Mouse (Mus musculus): Measurements from ENCODE around the gene Oaz3. TPM values are rescaled to one million over a fixed set of nuclear protein-coding genes. Genes with fewer than 3 reads are reported as not detected.

Gene Oaz3
- polyA plus RNA-seq, 1 experiment, result 0.08 TPM

GRCm38 (mm10) chr3:94441182-94441581 lies 2.5 kb downstream of the Oaz3 start:
- H3K27me3 ChIP-seq (ENCODE audit: control insufficient read depth, insufficient read depth, insufficient read length), result no peaks in the 10 kb centered on the region
- H3K79me3 ChIP-seq (ENCODE audit: low read depth), result peaks cover 15% of the 10 kb centered on the region
- peaks cover 25% of the 10 kb centered on the region for H3K79me2 ChIP-seq (ENCODE audit: control insufficient read depth, insufficient read depth)
- H3K4me3 ChIP-seq (ENCODE audit: insufficient read depth, poor library complexity, severe bottlenecking), result no peak overlapping the region
- H3K36me3 ChIP-seq (ENCODE audit: control insufficient read depth, insufficient read depth), result peaks cover 14% of the 10 kb centered on the region
- TF ChIP-seq MYOD1 (IDR thresholded peaks at IDR 0.05; ENCODE audit: control insufficient read depth, insufficient read length, low read depth) (no peak), CTCF (IDR thresholded peaks at IDR 0.05; ENCODE audit: control insufficient read depth, insufficient read depth, insufficient read length) (no peak), CEBPB (IDR thresholded peaks at IDR 0.05; ENCODE audit: low read depth) (no peak)
- no peak overlapping the region for H3ac ChIP-seq (ENCODE audit: control insufficient read depth, insufficient read length, low read depth)

DNA sequence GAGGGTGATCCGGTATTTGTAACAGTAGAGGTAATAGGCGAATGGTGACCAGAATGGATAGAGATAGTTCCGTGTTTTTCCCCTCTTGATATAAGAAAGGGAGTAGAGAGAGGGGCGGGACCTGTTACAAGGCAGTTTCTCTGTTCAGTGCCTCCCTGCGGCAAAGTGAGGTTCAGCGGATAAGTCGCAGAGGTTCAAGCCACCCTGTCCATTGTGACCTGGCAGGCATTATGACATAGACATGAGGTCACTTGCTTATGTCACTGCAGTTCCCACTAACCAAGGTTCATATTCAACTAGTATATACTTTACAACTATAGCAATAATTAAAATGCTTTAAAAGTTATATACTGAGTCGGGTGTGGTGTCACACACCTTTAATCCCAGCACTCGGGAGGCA lies 7.3 kb downstream of the Oaz3 start:
- H3K27me3 ChIP-seq (ENCODE audit: control insufficient read depth, insufficient read depth, insufficient read length), result no peaks in the 10 kb centered on the region
- no peaks in the 10 kb centered on the region for H3K36me3 ChIP-seq (ENCODE audit: control insufficient read depth, insufficient read depth)
- H3ac ChIP-seq (ENCODE audit: control insufficient read depth, insufficient read length, low read depth), result no peak overlapping the region
- H3K79me3 ChIP-seq (ENCODE audit: low read depth), result no peaks in the 10 kb centered on the region
- no peak for TF ChIP-seq MYOG (IDR thresholded peaks at IDR 0.05; ENCODE audit: control insufficient read depth, extremely low read depth, insufficient read length)
- TF ChIP-seq MYOD1 (IDR thresholded peaks at IDR 0.05; ENCODE audit: control insufficient read depth, insufficient read length, low read depth), result no peak
- TF ChIP-seq CTCF (IDR thresholded peaks at IDR 0.05; ENCODE audit: control insufficient read depth, insufficient read depth, insufficient read length), result no peak
- no peak for TF ChIP-seq CEBPB (IDR thresholded peaks at IDR 0.05; ENCODE audit: low read depth)
- no peak for TF ChIP-seq USF1 (IDR thresholded peaks at IDR 0.05; ENCODE audit: low read depth)
- TF ChIP-seq MAX (IDR thresholded peaks at IDR 0.05), result no peak
- TF ChIP-seq FOSL1 (IDR thresholded peaks at IDR 0.05; ENCODE audit: insufficient read depth, low read length, poor library complexity, severe bottlenecking), result no peak
- no peaks in the 10 kb centered on the region for H3K79me2 ChIP-seq (ENCODE audit: control insufficient read depth, insufficient read depth)
- no peak overlapping the region for H3K4me3 ChIP-seq (ENCODE audit: insufficient read depth, poor library complexity, severe bottlenecking)

GRCm38 (mm10) chr3:94434305-94434704 lies 9.4 kb downstream of the Oaz3 start:
- Histone ChIP-seq H3K27me3 (ENCODE audit: control insufficient read depth, insufficient read depth, insufficient read length) (no peaks in the 10 kb centered on the region), H3K36me3 (ENCODE audit: control insufficient read depth, insufficient read depth) (no peaks in the 10 kb centered on the region), H3K79me3 (ENCODE audit: low read depth) (no peaks in the 10 kb centered on the region), H3K79me2 (ENCODE audit: control insufficient read depth, insufficient read depth) (no peaks in the 10 kb centered on the region), H3ac (ENCODE audit: control insufficient read depth, insufficient read length, low read depth) (no peak overlapping the region), H3K4me3 (ENCODE audit: insufficient read depth, poor library complexity, severe bottlenecking) (no peak overlapping the region)
- TF ChIP-seq MYOG (IDR thresholded peaks at IDR 0.05; ENCODE audit: control insufficient read depth, extremely low read depth, insufficient read length) (no peak), CEBPB (IDR thresholded peaks at IDR 0.05; ENCODE audit: low read depth) (no peak), CTCF (IDR thresholded peaks at IDR 0.05; ENCODE audit: control insufficient read depth, insufficient read depth, insufficient read length) (no peak), USF1 (IDR thresholded peaks at IDR 0.05; ENCODE audit: low read depth) (no peak), FOSL1 (IDR thresholded peaks at IDR 0.05; ENCODE audit: insufficient read depth, low read length, poor library complexity, severe bottlenecking) (no peak), MAX (IDR thresholded peaks at IDR 0.05) (no peak), MYOD1 (IDR thresholded peaks at IDR 0.05; ENCODE audit: control insufficient read depth, insufficient read length, low read depth) (no peak)

DNA sequence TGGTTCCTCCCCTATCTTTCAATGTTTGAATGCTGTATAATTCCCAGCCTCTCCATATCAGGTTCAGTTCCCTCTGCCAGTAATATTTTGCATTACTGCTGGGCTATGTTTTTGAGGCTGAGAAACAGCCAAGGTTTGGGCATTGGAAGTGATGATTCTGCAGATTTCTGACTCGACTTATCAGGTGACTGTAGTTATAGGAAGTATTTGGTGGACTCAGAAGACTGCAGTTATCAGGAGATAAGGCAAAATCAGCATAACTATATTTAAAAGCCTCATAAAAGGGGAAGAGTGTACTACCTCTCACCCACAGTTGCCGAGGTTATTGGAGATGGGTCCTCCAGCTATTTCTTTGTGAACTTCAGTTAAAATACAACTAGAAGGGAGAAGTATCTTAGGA lies 12.7 kb downstream of the Oaz3 start:
- Histone ChIP-seq H3K27me3 (ENCODE audit: control insufficient read depth, insufficient read depth, insufficient read length) (no peaks in the 10 kb centered on the region), H3K79me3 (ENCODE audit: low read depth) (no peaks in the 10 kb centered on the region), H3ac (ENCODE audit: control insufficient read depth, insufficient read length, low read depth) (no peak overlapping the region), H3K4me3 (ENCODE audit: insufficient read depth, poor library complexity, severe bottlenecking) (no peak overlapping the region), H3K79me2 (ENCODE audit: control insufficient read depth, insufficient read depth) (no peaks in the 10 kb centered on the region), H3K36me3 (ENCODE audit: control insufficient read depth, insufficient read depth) (no peaks in the 10 kb centered on the region)
- no peak for TF ChIP-seq MYOD1 (IDR thresholded peaks at IDR 0.05; ENCODE audit: control insufficient read depth, insufficient read length, low read depth)
- no peak for TF ChIP-seq MYOG (IDR thresholded peaks at IDR 0.05; ENCODE audit: control insufficient read depth, extremely low read depth, insufficient read length)
- no peak for TF ChIP-seq FOSL1 (IDR thresholded peaks at IDR 0.05; ENCODE audit: insufficient read depth, low read length, poor library complexity, severe bottlenecking)
- no peak for TF ChIP-seq MAX (IDR thresholded peaks at IDR 0.05)
- no peak for TF ChIP-seq USF1 (IDR thresholded peaks at IDR 0.05; ENCODE audit: low read depth)

DNA sequence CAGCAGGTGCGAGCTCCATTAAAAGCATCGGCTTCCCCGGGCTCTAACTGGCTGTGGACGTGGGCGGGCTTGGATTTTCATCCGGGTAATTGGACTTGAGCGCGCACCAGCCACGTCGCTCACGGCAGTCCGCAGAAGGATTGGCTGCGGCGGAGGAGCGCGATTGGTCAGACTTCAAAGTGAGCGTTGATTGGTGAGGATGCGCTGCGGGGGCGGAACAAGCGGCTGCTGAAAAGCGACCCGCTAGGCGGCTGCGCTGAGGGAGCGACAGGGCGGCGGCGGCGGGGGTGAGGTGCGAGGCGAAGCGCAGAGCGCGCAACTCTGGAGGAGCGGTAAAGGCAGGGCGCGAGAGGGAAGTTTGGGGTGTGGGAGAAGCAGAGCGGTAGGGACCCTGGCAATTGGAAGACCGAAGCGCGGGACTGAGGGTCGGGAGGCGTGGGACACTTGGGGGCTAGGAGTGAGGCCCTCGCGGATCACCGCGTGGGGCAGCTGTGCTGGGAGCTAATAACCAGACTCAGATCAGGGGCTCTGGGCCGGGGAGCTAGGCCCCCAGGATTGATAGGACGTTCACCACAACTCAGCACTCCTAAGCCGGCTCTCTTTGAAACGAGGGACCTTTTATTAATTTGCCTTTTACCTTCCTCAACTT lies 30.6 kb downstream of the Oaz3 start, which contains the start of gene Tdrkh:
Tdrkh (plus strand) TSS at position 243 of the 649 bp plus-strand sequence.
- H3K36me3 ChIP-seq (ENCODE audit: control insufficient read depth, insufficient read depth), result no peaks in the 10 kb centered on the region
- TF ChIP-seq CEBPB (IDR thresholded peaks at IDR 0.05; ENCODE audit: low read depth) (no peak), MAX (IDR thresholded peaks at IDR 0.05) (peak; percentile 69)
- peaks cover 10% of the 10 kb centered on the region for H3K27me3 ChIP-seq (ENCODE audit: control insufficient read depth, insufficient read depth, insufficient read length)
- H3K79me3 ChIP-seq (ENCODE audit: low read depth), result no peaks in the 10 kb centered on the region
- H3K79me2 ChIP-seq (ENCODE audit: control insufficient read depth, insufficient read depth), result no peaks in the 10 kb centered on the region
- H3ac ChIP-seq (ENCODE audit: control insufficient read depth, insufficient read length, low read depth), result peak within 1 kb of the TSS; percentile 59
- H3K4me3 ChIP-seq (ENCODE audit: insufficient read depth, poor library complexity, severe bottlenecking), result peak within 1 kb of the TSS; percentile 6

DNA sequence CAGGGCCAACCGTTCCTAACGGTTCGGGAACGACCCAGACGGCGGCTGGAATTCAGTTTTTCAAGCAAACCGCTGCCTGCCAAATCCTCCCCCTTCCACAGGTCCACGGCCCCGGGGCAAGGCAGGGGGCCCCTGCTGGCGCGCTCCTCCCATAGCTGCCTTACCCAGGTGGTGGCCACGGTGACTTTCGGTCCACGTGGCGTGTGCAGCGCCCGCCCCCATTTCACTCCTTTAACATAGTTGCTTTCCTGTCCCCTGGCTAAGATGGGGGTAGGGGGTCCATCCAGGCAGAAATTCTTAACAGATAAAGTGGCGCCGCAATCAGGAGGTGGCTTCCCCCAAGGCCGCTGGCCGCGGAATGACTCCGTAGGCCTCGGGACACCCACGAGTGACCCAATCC lies 31.2 kb downstream of the Oaz3 start:
- no peaks in the 10 kb centered on the region for H3K79me2 ChIP-seq (ENCODE audit: control insufficient read depth, insufficient read depth)
- TF ChIP-seq CTCF (IDR thresholded peaks at IDR 0.05; ENCODE audit: control insufficient read depth, insufficient read depth, insufficient read length), result no peak
- no peak for TF ChIP-seq USF1 (IDR thresholded peaks at IDR 0.05; ENCODE audit: low read depth)
- no peak for TF ChIP-seq MYOG (IDR thresholded peaks at IDR 0.05; ENCODE audit: control insufficient read depth, extremely low read depth, insufficient read length)
- no peak for TF ChIP-seq MYOD1 (IDR thresholded peaks at IDR 0.05; ENCODE audit: control insufficient read depth, insufficient read length, low read depth)
- no peaks in the 10 kb centered on the region for H3K79me3 ChIP-seq (ENCODE audit: low read depth)
- H3ac ChIP-seq (ENCODE audit: control insufficient read depth, insufficient read length, low read depth), result no peak overlapping the region
- H3K27me3 ChIP-seq (ENCODE audit: control insufficient read depth, insufficient read depth, insufficient read length), result peaks cover 10% of the 10 kb centered on the region
- H3K4me3 ChIP-seq (ENCODE audit: insufficient read depth, poor library complexity, severe bottlenecking), result no peak overlapping the region
- H3K36me3 ChIP-seq (ENCODE audit: control insufficient read depth, insufficient read depth), result no peaks in the 10 kb centered on the region
